Mouse (Mus musculus): ENCODE data around the gene Hip1. TPM values are rescaled to one million over a fixed set of nuclear protein-coding genes. Genes with fewer than 3 reads are reported as not detected.

Hip1 gene
- polyA plus RNA-seq, 2 experiments: 45.9 to 47.0 TPM

GRCm38 (mm10) chr5:135460833-135461173, 84.1 kb downstream of the Hip1 start:
- H3K4me1 ChIP-seq (ENCODE audit: control insufficient read depth, insufficient read depth, low read length): peaks cover 3% of the 10 kb centered on the region; the same call in 1 of the 2 replicates
- peaks cover 35% of the 10 kb centered on the region for H3K36me3 ChIP-seq (ENCODE audit: control insufficient read depth, insufficient read depth, low read length)
- H3K4me2 ChIP-seq (replicated peaks; ENCODE audit: low read depth, low read length, severe bottlenecking): no peak overlapping the region
- DNase-seq (ENCODE audit: low spot score) (peak; percentile 13), ATAC-seq (ENCODE audit: low FRiP score, low read depth) (no peak)
- H3K27ac ChIP-seq (replicated peaks; ENCODE audit: low read depth, low read length): no peak overlapping the region
- no peak overlapping the region for H3K4me3 ChIP-seq (replicated peaks; ENCODE audit: low read length)
- no peaks in the 10 kb centered on the region for H3K27me3 ChIP-seq (ENCODE audit: control insufficient read depth, insufficient read depth, low read length)
- whole genome bisulfite sequencing: 84% methylated on average over 4 of the region's 4 CpGs
- no peaks in the 10 kb centered on the region for H3K9me3 ChIP-seq (ENCODE audit: control insufficient read depth, low read length)
- no peak for TF ChIP-seq POLR2A (IDR thresholded peaks at IDR 0.05; ENCODE audit: borderline replicate concordance, extremely low read depth, insufficient read depth, insufficient read length)
- H3K9ac ChIP-seq (ENCODE audit: low read depth, low read length, severe bottlenecking): no peak overlapping the region

DNA sequence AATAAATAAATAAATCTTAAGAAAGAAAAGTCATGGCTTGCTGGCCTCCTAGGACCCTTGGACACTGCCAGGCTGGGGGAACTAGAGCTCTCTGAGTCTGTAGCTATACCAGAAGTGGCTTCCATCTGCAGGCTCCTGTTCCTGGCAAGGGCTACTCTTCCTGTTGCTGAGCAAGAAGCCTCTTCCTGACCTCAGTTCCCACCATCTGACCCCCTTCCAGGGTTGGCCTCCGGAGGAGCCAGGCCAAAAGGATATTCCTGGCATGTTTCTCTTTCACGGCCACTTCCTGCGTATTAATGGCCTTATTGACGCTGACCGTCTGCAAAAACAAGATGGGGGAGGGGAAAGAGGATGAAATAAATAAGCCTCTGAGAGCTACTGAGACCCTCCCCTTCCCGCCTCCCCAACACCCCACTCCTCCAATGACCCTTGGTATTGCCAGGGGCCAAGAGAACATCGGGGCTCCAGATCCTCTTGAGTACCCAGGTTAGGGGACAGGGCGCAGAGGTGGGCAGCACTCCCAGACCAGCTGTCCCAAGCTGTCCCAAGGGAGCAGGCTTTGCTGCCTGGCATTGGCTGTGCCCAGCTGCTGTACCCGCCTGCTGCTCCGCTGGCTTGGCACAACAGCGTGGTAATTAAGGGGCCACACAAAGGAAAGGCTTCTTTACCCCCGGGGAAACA, 84.6 kb downstream of the Hip1 start:
- Histone ChIP-seq H3K27ac (replicated peaks; ENCODE audit: low read depth, low read length) (no peak overlapping the region), H3K36me3 (ENCODE audit: control insufficient read depth, insufficient read depth, low read length) (peaks cover 36% of the 10 kb centered on the region), H3K4me2 (replicated peaks; ENCODE audit: low read depth, low read length, severe bottlenecking) (no peak overlapping the region), H3K9ac (ENCODE audit: low read depth, low read length, severe bottlenecking) (no peak overlapping the region), H3K9me3 (ENCODE audit: control insufficient read depth, low read length) (no peaks in the 10 kb centered on the region), H3K4me1 (ENCODE audit: control insufficient read depth, insufficient read depth, low read length) (no peaks in the 10 kb centered on the region), H3K4me3 (replicated peaks; ENCODE audit: low read length) (no peak overlapping the region), H3K27me3 (ENCODE audit: control insufficient read depth, insufficient read depth, low read length) (no peaks in the 10 kb centered on the region)
- DNase-seq (ENCODE audit: low spot score) (peak; percentile 40), ATAC-seq (ENCODE audit: low FRiP score, low read depth) (no peak)
- TF ChIP-seq POLR2A (IDR thresholded peaks at IDR 0.05; ENCODE audit: borderline replicate concordance, extremely low read depth, insufficient read depth, insufficient read length): no peak
- 86% methylated on average over 11 of the region's 12 CpGs for WGBS

DNA sequence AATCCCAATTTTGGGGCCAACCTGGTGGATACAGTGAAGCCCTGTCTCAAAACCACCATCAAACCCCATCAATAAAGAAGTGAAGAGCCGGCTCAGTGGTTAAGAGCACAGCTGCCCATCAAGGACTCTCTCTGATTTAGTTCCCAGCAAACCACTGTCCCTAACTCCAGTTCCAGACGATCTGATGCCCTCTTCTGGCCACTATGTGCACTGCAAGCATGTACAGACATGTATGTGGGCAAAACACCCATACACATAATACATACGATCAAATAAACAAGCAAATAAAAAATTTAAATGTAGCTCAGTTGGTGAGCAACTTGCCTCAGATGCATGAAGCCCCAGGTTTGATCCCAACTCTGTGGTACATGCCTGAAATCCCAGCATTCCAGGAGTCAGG, 85.4 kb downstream of the Hip1 start:
- Histone ChIP-seq H3K9ac (ENCODE audit: low read depth, low read length, severe bottlenecking) (no peak overlapping the region), H3K36me3 (ENCODE audit: control insufficient read depth, insufficient read depth, low read length) (peaks cover 44% of the 10 kb centered on the region), H3K27me3 (ENCODE audit: control insufficient read depth, insufficient read depth, low read length) (no peaks in the 10 kb centered on the region), H3K4me1 (ENCODE audit: control insufficient read depth, insufficient read depth, low read length) (no peaks in the 10 kb centered on the region), H3K4me2 (replicated peaks; ENCODE audit: low read depth, low read length, severe bottlenecking) (no peak overlapping the region), H3K27ac (replicated peaks; ENCODE audit: low read depth, low read length) (no peak overlapping the region), H3K9me3 (ENCODE audit: control insufficient read depth, low read length) (0 out of 2 replicates have a peak, but pooled peaks cover under 1% of the 10 kb centered on the region), H3K4me3 (replicated peaks; ENCODE audit: low read length) (no peak overlapping the region)
- DNase-seq (ENCODE audit: low spot score) (no peak), ATAC-seq (ENCODE audit: low FRiP score, low read depth) (no peak)
- TF ChIP-seq POLR2A (IDR thresholded peaks at IDR 0.05; ENCODE audit: borderline replicate concordance, extremely low read depth, insufficient read depth, insufficient read length): no peak
- WGBS: 81% methylated on average over 3 of the region's 3 CpGs

DNA sequence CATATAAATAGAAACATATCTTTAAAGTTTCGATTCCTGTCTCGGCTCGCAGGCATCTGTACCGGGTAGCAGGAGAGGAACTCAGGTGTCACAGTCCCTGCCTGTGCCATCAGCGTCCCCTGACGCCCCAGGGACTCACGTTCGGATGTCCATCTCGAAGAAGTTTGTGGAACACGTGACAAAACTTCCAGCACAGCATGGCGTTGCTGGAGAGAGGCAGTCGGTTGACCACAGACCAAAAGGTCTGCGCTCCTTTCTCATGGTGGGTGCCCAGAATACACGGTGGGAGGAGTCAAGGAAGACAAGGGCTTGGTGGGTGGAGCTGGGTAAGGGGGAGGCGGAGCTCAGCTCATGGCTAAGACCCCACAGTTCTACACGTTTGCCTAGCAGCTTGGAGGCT, 87.0 kb downstream of the Hip1 start:
- H3K4me3 ChIP-seq (replicated peaks; ENCODE audit: low read length): no peak overlapping the region
- peaks cover 5% of the 10 kb centered on the region; the same call in 1 of the 2 replicates for H3K9me3 ChIP-seq (ENCODE audit: control insufficient read depth, low read length)
- H3K27me3 ChIP-seq (ENCODE audit: control insufficient read depth, insufficient read depth, low read length): no peaks in the 10 kb centered on the region
- no peak overlapping the region for H3K4me2 ChIP-seq (replicated peaks; ENCODE audit: low read depth, low read length, severe bottlenecking)
- H3K9ac ChIP-seq (ENCODE audit: low read depth, low read length, severe bottlenecking): no peak overlapping the region
- TF ChIP-seq POLR2A (IDR thresholded peaks at IDR 0.05; ENCODE audit: borderline replicate concordance, extremely low read depth, insufficient read depth, insufficient read length): no peak
- no peak overlapping the region for H3K27ac ChIP-seq (replicated peaks; ENCODE audit: low read depth, low read length)
- H3K4me1 ChIP-seq (ENCODE audit: control insufficient read depth, insufficient read depth, low read length): no peaks in the 10 kb centered on the region
- H3K36me3 ChIP-seq (ENCODE audit: control insufficient read depth, insufficient read depth, low read length): peaks cover 55% of the 10 kb centered on the region
- ATAC-seq (ENCODE audit: low FRiP score, low read depth) (no peak), DNase-seq (ENCODE audit: low spot score) (no peak)
- WGBS: 92% methylated on average over 16 of the region's 16 CpGs

GRCm38 (mm10) chr5:135456515-135456914, 88.4 kb downstream of the Hip1 start:
- H3K4me2 ChIP-seq (replicated peaks; ENCODE audit: low read depth, low read length, severe bottlenecking): no peak overlapping the region
- DNase-seq (ENCODE audit: low spot score) (no peak), ATAC-seq (ENCODE audit: low FRiP score, low read depth) (no peak)
- no peaks in the 10 kb centered on the region for H3K4me1 ChIP-seq (ENCODE audit: control insufficient read depth, insufficient read depth, low read length)
- H3K27ac ChIP-seq (replicated peaks; ENCODE audit: low read depth, low read length): no peak overlapping the region
- H3K27me3 ChIP-seq (ENCODE audit: control insufficient read depth, insufficient read depth, low read length): no peaks in the 10 kb centered on the region
- 88% methylated on average over 9 of the region's 9 CpGs for WGBS
- peaks cover 66% of the 10 kb centered on the region for H3K36me3 ChIP-seq (ENCODE audit: control insufficient read depth, insufficient read depth, low read length)
- no peak overlapping the region for H3K9ac ChIP-seq (ENCODE audit: low read depth, low read length, severe bottlenecking)
- TF ChIP-seq POLR2A (IDR thresholded peaks at IDR 0.05; ENCODE audit: borderline replicate concordance, extremely low read depth, insufficient read depth, insufficient read length): no peak
- no peak overlapping the region for H3K4me3 ChIP-seq (replicated peaks; ENCODE audit: low read length)
- H3K9me3 ChIP-seq (ENCODE audit: control insufficient read depth, low read length): peaks cover 5% of the 10 kb centered on the region; the same call in 1 of the 2 replicates

All from limb, embryonic 14.5 days (tissue).